Mouse (Mus musculus): ENCODE results near the gene Cct3. TPM values are rescaled to one million over a fixed set of nuclear protein-coding genes. Genes with fewer than 3 reads are reported as not detected.

Gene Cct3
- 132 and 157 TPM in 2 replicates for polyA plus RNA-seq (2012; rRNA removed)

- TF ChIP-seq POLR2A (IDR thresholded peaks at IDR 0.05; ENCODE audit: low read depth, low read length) = peak; percentile 72
- 0 out of 2 replicates have a peak, but pooled peaks have one; percentile 7 for TF ChIP-seq CTCF (conservative IDR thresholded peaks at IDR 0.05; ENCODE audit: insufficient read depth, insufficient read length, low read depth, low read length)
- WGBS = under 1% methylated on average over 44 of the region's 44 CpGs
These were observed at the start of gene Cct3, which contains the start of gene Tsacc for GRCm38 (mm10) chr3:88296561-88297318. TSS of gene Cct3 (plus strand) at chr3:88297116. TSS of gene Tsacc (minus strand) at chr3:88296999.

GRCm38 (mm10) chr3:88247666-88248065 is 49.2 kb upstream of the Cct3 start:
- H3K27me3 ChIP-seq (replicated peaks; ENCODE audit: control insufficient read depth, insufficient read depth, low read length) = no peaks in the 10 kb centered on the region
- H3K36me3 ChIP-seq (ENCODE audit: control insufficient read depth, insufficient read depth, low read length) = no peaks in the 10 kb centered on the region
- whole genome bisulfite sequencing = 64% methylated on average over 9 of the region's 9 CpGs
- DNase-seq = no peak
- no peak overlapping the region for H3K27ac ChIP-seq (ENCODE audit: insufficient read depth, low read depth, low read length)
- H3K4me1 ChIP-seq (ENCODE audit: control insufficient read depth, insufficient read depth, low read length) = no peaks in the 10 kb centered on the region
- TF ChIP-seq CTCF (conservative IDR thresholded peaks at IDR 0.05; ENCODE audit: insufficient read depth, insufficient read length, low read depth, low read length) = no peak
- H3K4me3 ChIP-seq (ENCODE audit: insufficient read depth, low read depth, low read length) = no peak overlapping the region

More at GRCm38 (mm10) chr3:88296561-88297318, at the start of gene Cct3, which contains the start of gene Tsacc:
- Histone ChIP-seq H3K27ac (ENCODE audit: insufficient read depth, low read depth, low read length) (peak within 1 kb of the TSS; percentile 94), H3K36me3 (ENCODE audit: control insufficient read depth, insufficient read depth, low read length) (peaks cover 7% of the 10 kb centered on the region), H3K4me3 (ENCODE audit: insufficient read depth, low read depth, low read length) (peak within 1 kb of the TSS; percentile 84), H3K27me3 (replicated peaks; ENCODE audit: control insufficient read depth, insufficient read depth, low read length) (no peaks in the 10 kb centered on the region), H3K4me1 (ENCODE audit: control insufficient read depth, insufficient read depth, low read length) (peaks cover 6% of the 10 kb centered on the region; the same call in 1 of the 2 replicates)
- peak; percentile 100 for DNase-seq

GRCm38 (mm10) chr3:88248406-88248805 is 48.5 kb upstream of the Cct3 start:
- no peaks in the 10 kb centered on the region for H3K27me3 ChIP-seq (replicated peaks; ENCODE audit: control insufficient read depth, insufficient read depth, low read length)
- H3K4me1 ChIP-seq (ENCODE audit: control insufficient read depth, insufficient read depth, low read length) = no peaks in the 10 kb centered on the region
- no peaks in the 10 kb centered on the region for H3K36me3 ChIP-seq (ENCODE audit: control insufficient read depth, insufficient read depth, low read length)
- WGBS = 68% methylated on average over 11 of the region's 11 CpGs
- no peak overlapping the region for H3K4me3 ChIP-seq (ENCODE audit: insufficient read depth, low read depth, low read length)
- no peak overlapping the region for H3K27ac ChIP-seq (ENCODE audit: insufficient read depth, low read depth, low read length)
- no peak for DNase-seq
- no peak for TF ChIP-seq CTCF (conservative IDR thresholded peaks at IDR 0.05; ENCODE audit: insufficient read depth, insufficient read length, low read depth, low read length)

- no peak for DNase-seq
- 68% methylated on average over 6 of the region's 6 CpGs for WGBS
- no peak overlapping the region for H3K4me3 ChIP-seq (ENCODE audit: insufficient read depth, low read depth, low read length)
- no peaks in the 10 kb centered on the region for H3K36me3 ChIP-seq (ENCODE audit: control insufficient read depth, insufficient read depth, low read length)
- H3K27me3 ChIP-seq (replicated peaks; ENCODE audit: control insufficient read depth, insufficient read depth, low read length) = no peaks in the 10 kb centered on the region
- TF ChIP-seq POLR2A (IDR thresholded peaks at IDR 0.05; ENCODE audit: low read depth, low read length) (no peak), CTCF (conservative IDR thresholded peaks at IDR 0.05; ENCODE audit: insufficient read depth, insufficient read length, low read depth, low read length) (no peak)
- no peaks in the 10 kb centered on the region for H3K4me1 ChIP-seq (ENCODE audit: control insufficient read depth, insufficient read depth, low read length)
- H3K27ac ChIP-seq (ENCODE audit: insufficient read depth, low read depth, low read length) = no peak overlapping the region
These were observed 44.2 kb upstream of the Cct3 start for GRCm38 (mm10) chr3:88252739-88253138.

- Histone ChIP-seq H3K4me1 (ENCODE audit: control insufficient read depth, insufficient read depth, low read length) (no peaks in the 10 kb centered on the region), H3K4me3 (ENCODE audit: insufficient read depth, low read depth, low read length) (peak within 1 kb of the TSS; percentile 81), H3K27me3 (replicated peaks; ENCODE audit: control insufficient read depth, insufficient read depth, low read length) (no peaks in the 10 kb centered on the region), H3K27ac (ENCODE audit: insufficient read depth, low read depth, low read length) (0 out of 2 replicates have a peak within 1 kb of the TSS, but pooled peaks have one; percentile 36), H3K36me3 (ENCODE audit: control insufficient read depth, insufficient read depth, low read length) (no peaks in the 10 kb centered on the region)
- 3% methylated on average over 34 of the region's 34 CpGs for WGBS
- DNase-seq = peak; percentile 87
- 0 out of 2 replicates have a peak, but pooled peaks have one; percentile 11 for TF ChIP-seq CTCF (conservative IDR thresholded peaks at IDR 0.05; ENCODE audit: insufficient read depth, insufficient read length, low read depth, low read length)
- TF ChIP-seq POLR2A (IDR thresholded peaks at IDR 0.05; ENCODE audit: low read depth, low read length) = no peak
These were observed 42.5 kb upstream of the Cct3 start, which contains the start of gene Rhbg for GRCm38 (mm10) chr3:88254268-88254926. TSS of gene Rhbg (minus strand) at chr3:88254709.

GRCm38 (mm10) chr3:88255950-88256349 is 41.0 kb upstream of the Cct3 start:
- H3K27ac ChIP-seq (ENCODE audit: insufficient read depth, low read depth, low read length) = no peak overlapping the region
- H3K36me3 ChIP-seq (ENCODE audit: control insufficient read depth, insufficient read depth, low read length) = no peaks in the 10 kb centered on the region
- no peak for DNase-seq
- TF ChIP-seq CTCF (conservative IDR thresholded peaks at IDR 0.05; ENCODE audit: insufficient read depth, insufficient read length, low read depth, low read length) = no peak
- no peak for TF ChIP-seq POLR2A (IDR thresholded peaks at IDR 0.05; ENCODE audit: low read depth, low read length)
- no peak overlapping the region for H3K4me3 ChIP-seq (ENCODE audit: insufficient read depth, low read depth, low read length)
- no peaks in the 10 kb centered on the region for H3K27me3 ChIP-seq (replicated peaks; ENCODE audit: control insufficient read depth, insufficient read depth, low read length)
- WGBS = 75% methylated on average over 6 of the region's 6 CpGs
- H3K4me1 ChIP-seq (ENCODE audit: control insufficient read depth, insufficient read depth, low read length) = no peaks in the 10 kb centered on the region

- H3K27ac ChIP-seq (ENCODE audit: insufficient read depth, low read depth, low read length) = no peak overlapping the region
- no peak overlapping the region for H3K4me3 ChIP-seq (ENCODE audit: insufficient read depth, low read depth, low read length)
- peak; percentile 29 for DNase-seq
- no peaks in the 10 kb centered on the region for H3K4me1 ChIP-seq (ENCODE audit: control insufficient read depth, insufficient read depth, low read length)
- no peak for TF ChIP-seq CTCF (conservative IDR thresholded peaks at IDR 0.05; ENCODE audit: insufficient read depth, insufficient read length, low read depth, low read length)
- TF ChIP-seq POLR2A (IDR thresholded peaks at IDR 0.05; ENCODE audit: low read depth, low read length) = no peak
- H3K36me3 ChIP-seq (ENCODE audit: control insufficient read depth, insufficient read depth, low read length) = no peaks in the 10 kb centered on the region
- no peaks in the 10 kb centered on the region for H3K27me3 ChIP-seq (replicated peaks; ENCODE audit: control insufficient read depth, insufficient read depth, low read length)
- WGBS = 38% methylated on average over 7 of the region's 7 CpGs
These were observed 40.5 kb upstream of the Cct3 start for GRCm38 (mm10) chr3:88256382-88256781.

All from kidney, adult 2 months (tissue).